In genomic region chr4:82161818-82162217, GRCm38 (mm10) we compare ENCODE assay signal across 15 mouse cellular contexts.
"Had no signal": no experiment of that assay in that cellular context is flagged by ENCODE, and none has a peak within 500 bp of the region (broad histone marks: within the 10 kb centered on the region; RNA-seq: fewer than 3 reads in every experiment).

No protein-coding gene starts in this region.

- H3K27ac ChIP-seq: neural tube, embryonic 15.5 days; stomach, embryonic 15.5 days; stomach, postnatal 0 days had no signal

- H3K9ac ChIP-seq: neural tube, embryonic 15.5 days; stomach, embryonic 15.5 days had no signal

- H3K4me2 ChIP-seq: neural tube, embryonic 15.5 days; stomach, embryonic 15.5 days had no signal

- DNase-seq: retina, postnatal 1 day; right cerebral cortex, adult 18-20 months; right cerebral cortex, postnatal 14 days; right cerebral cortex, postnatal 25 days; right cerebral cortex, postnatal 4 days; spleen, adult 18-20 months; thymus, adult 18-20 months; thymus, adult 2 months; thymus, postnatal 14 days; thymus, postnatal 25 days; thymus, postnatal 36 days; thymus, postnatal 4 days had no signal

- H3K4me1 ChIP-seq: neural tube, embryonic 15.5 days; stomach, embryonic 15.5 days had no signal

- H3K36me3 ChIP-seq: neural tube, embryonic 15.5 days; stomach, embryonic 15.5 days had no signal

- H3K9me3 ChIP-seq: neural tube, embryonic 15.5 days; stomach, embryonic 15.5 days had no signal

- H3K4me3 ChIP-seq: neural tube, embryonic 15.5 days; stomach, embryonic 15.5 days had no signal

- H3K27me3 ChIP-seq: neural tube, embryonic 15.5 days; stomach, embryonic 15.5 days had no signal
